Mouse (Mus musculus) cerebellum, postnatal 14 days (tissue): ENCODE measurements around the gene Fyn.
A peak's percentile ranks its signal among the peaks of the same experiment; 100 is the strongest.

Experiments used
- DNase-seq, 2 experiments: peaks; one replicate each; pipeline ENCODE4 v3.0.0; 2021; ENCODE audit warnings: mixed read lengths in 2 of 2

Gene Fyn

GRCm38 (mm10) chr10:39479361-39479760 is 110.7 kb downstream of the Fyn start:
- DNase-seq = no peak

DNA sequence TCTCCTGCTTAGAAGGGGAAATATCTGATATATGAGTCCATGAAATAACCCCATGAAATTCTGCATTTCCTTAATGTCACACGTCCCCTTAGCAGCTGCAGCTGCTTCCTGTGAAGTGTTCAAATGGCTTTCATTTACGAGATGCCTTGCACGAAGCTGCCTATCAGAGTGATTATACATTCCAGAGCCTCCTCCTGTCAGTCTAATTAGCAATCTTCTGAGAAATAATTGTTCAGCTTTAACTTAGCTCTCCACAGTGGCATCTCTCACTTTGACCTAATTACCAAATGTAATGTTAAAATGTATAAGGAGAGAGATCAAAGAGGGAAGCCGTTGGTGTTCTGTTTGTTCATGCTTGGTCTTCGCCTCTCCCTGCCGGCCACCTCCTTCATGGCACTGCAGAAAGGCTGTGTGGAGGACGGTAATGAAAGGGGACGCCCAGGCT is 115.7 kb downstream of the Fyn start:
- DNase-seq = no peak

GRCm38 (mm10) chr10:39484892-39485291 is 116.2 kb downstream of the Fyn start:
- no peak for DNase-seq

- DNase-seq = no peak
Measured at GRCm38 (mm10) chr10:39485939-39486338, 117.3 kb downstream of the Fyn start.

- no peak for DNase-seq
Measured at GRCm38 (mm10) chr10:39486501-39487450, 118.1 kb downstream of the Fyn start.

DNA sequence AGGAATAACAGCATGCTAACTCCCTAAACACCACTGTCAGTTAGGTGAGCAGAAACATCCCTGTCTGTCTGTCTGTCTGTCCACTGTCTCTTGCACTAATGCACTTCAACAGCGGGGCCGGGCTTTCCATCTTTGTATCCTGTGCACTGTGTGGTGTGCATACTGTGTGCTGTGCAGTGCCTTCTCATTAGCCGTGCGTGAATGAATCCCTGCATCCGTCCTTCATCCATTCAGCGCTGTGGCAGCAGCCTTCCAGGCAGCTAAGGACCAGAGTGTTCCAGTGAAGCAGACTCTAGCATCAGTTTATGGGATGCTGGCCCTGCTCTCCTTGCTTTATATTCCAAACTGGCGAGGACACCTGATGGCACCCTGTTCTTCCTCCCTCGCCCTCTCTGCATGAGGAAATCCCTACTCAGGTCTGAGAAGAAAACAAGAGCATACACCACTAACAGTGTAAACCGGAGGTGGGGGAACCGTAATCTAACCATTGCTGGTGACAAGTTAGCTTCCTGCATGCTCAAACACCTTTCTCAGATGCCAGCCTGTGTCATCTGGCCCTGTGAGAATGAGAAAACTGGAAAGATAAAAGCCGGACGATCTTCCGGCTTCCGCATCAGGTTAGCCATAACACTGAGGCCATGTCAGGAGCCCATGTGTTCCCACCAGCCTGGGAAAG is 119.2 kb downstream of the Fyn start:
- DNase-seq = no peak

DNA sequence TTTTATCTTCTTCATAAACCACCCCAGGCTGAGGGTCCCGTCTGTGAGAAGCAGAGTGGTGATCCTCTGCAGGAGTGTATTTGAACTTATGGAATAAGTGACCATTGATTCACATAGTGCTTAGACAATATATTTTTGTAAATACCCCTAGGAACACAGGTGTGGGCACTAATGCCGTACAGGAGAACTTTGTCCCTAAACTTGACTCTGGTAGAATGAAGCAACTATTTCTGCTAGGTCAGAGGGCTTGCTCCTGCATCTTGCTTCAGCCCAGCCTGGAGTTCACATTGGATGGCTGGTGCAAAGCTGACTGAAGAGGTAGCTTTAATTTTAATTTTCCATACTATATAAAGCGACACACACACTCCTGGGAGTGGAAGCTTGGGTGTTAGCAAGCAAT is 119.9 kb downstream of the Fyn start:
- DNase-seq = no peak

- DNase-seq = no peak
Measured at GRCm38 (mm10) chr10:39488956-39489355, 120.3 kb downstream of the Fyn start.

- DNase-seq = no peak
Measured at GRCm38 (mm10) chr10:39490349-39491121, 121.9 kb downstream of the Fyn start.

DNA sequence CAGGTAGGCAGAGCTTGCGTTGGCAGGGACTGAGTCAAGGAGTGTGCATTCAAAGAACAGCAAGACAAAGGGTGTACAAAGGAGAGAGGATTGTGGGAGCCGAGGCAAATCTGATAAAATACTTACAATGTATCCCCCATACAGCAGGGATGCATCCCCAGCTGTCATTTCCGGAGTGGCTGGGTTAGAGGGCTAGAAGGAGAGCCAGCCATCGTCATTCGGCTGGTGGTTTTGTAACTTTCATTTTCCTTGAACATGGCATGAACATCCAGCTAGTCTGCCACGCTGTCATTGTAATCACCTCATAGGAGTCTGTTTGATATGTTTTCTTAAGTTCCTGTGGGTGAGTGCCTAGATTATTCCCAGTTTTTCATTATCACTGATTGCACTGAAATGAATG is 123.5 kb downstream of the Fyn start:
- DNase-seq = no peak

GRCm38 (mm10) chr10:39493007-39493406 is 124.4 kb downstream of the Fyn start:
- DNase-seq = no peak

DNA sequence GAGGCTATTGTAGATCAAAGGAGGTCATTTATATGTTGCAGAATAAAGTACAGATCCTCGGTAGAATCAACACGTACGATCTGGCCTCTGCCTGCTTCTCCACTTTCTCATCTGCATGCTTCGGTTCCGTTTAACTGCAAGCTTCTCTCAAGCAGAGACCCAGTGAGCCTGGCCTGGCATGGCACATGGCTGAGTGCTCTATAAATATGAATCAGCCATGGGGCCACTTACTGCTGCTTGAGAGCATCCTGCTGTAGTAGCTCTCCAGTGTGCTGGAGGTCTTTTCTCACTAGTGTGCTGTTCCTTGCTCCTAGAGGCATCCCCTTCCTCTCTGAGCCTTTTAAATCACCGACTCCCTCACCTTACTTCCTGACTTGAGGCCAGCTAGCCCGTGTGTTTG is 130.0 kb downstream of the Fyn start:
- DNase-seq = peak; percentile 53 to 61

DNA sequence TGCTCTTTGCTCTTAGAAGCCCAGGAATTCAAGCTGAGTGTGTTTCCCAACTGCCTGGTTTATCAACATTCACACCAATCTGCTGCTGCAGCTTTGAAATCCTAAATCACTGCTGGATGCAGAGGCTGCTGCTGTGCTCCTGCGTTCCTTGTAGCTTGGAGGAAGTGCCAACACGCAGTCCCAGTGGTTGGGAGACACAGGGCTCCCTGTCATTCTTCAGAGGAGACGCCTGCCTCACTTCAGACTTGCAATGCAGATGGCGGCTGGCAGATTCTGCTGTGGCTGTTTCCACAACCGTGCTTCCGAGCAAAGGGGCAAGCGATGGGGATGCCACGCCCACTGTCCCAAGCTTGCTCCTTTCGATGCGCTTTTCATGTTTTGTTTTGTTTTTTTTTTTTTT is 132.9 kb downstream of the Fyn start:
- DNase-seq = no peak

- peak; percentile 83 to 88 for DNase-seq
Measured at GRCm38 (mm10) chr10:39501977-39502706, 133.5 kb downstream of the Fyn start.

DNA sequence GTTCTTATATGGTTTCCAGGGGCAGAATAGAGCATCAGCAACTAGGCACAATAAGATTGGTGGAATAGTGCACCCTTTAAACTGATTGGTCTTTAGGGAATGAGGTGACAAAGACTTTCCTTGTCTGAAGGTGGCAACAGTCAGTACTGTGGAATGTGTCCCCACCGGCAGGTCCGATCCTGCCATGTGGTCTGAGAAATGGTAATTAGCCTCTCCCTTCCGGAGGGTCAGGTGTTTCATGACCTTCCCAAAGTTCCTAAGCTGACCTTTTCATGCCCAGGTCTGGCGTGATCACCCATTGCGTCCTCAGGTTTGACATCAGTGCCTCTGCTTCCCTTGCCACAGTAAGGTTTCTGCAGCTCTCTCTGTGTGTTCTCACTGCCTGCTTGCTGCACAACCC is 134.7 kb downstream of the Fyn start:
- no peak for DNase-seq

- peak; percentile 68 for DNase-seq
Measured at GRCm38 (mm10) chr10:39505007-39505406, 136.4 kb downstream of the Fyn start.

DNA sequence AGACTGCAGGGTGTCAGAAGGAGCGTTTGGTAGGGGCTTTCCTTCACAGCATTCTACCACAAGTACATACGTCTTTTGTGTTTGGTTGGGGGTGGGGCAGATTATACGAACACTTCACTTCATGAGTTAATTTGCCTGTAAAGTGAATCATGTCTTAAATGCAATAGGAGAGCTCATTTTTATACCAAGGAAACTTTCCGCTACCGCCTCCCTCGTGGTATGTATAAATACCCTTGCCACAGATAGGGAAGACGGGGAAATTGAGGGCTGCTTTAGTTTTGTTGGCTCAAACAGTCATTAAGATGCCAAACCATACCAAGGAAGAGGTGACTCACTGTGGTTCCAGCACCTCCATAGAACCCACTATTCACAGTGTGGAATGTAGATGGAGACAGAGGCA is 137.0 kb downstream of the Fyn start:
- DNase-seq = no peak

GRCm38 (mm10) chr10:39506353-39506752 is 137.7 kb downstream of the Fyn start:
- peak in 1 of 2 experiments; percentile 41 for DNase-seq

GRCm38 (mm10) chr10:39506831-39507230 is 138.2 kb downstream of the Fyn start:
- DNase-seq = peak; percentile 74 to 81

GRCm38 (mm10) chr10:39508801-39509200 is 140.1 kb downstream of the Fyn start:
- no peak for DNase-seq

- no peak for DNase-seq
Measured at GRCm38 (mm10) chr10:39509937-39510336, 141.3 kb downstream of the Fyn start.

- no peak for DNase-seq
Measured at GRCm38 (mm10) chr10:39512631-39513314, 144.1 kb downstream of the Fyn start.
